Mouse (Mus musculus): Measurements from ENCODE around the gene Pcca.

Gene Pcca

GRCm38 (mm10) chr14:122534017-122534924 lies at the start of gene Pcca:
Gene Pcca, plus strand, starts transcription at chr14:122534324.
- peak; percentile 91 for DNase-seq (ENCODE audit: low read depth, low spot score)

- no peak for DNase-seq (ENCODE audit: low read depth, low spot score)
These were observed 49.7 kb upstream of the Pcca start for GRCm38 (mm10) chr14:122484458-122484843.

GRCm38 (mm10) chr14:122484844-122485551 lies 49.1 kb upstream of the Pcca start:
- DNase-seq (ENCODE audit: low read depth, low spot score): no peak

- DNase-seq (ENCODE audit: low read depth, low spot score): no peak
These were observed 48.4 kb upstream of the Pcca start for GRCm38 (mm10) chr14:122485635-122486181.

GRCm38 (mm10) chr14:122486611-122487010 lies 47.5 kb upstream of the Pcca start:
- DNase-seq (ENCODE audit: low read depth, low spot score): no peak

- DNase-seq (ENCODE audit: low read depth, low spot score): no peak
These were observed 46.8 kb upstream of the Pcca start for GRCm38 (mm10) chr14:122487366-122487765.

- DNase-seq (ENCODE audit: low read depth, low spot score): no peak
These were observed 45.1 kb upstream of the Pcca start for GRCm38 (mm10) chr14:122489041-122489440.

GRCm38 (mm10) chr14:122489686-122490414 lies 44.3 kb upstream of the Pcca start:
- no peak for DNase-seq (ENCODE audit: low read depth, low spot score)

GRCm38 (mm10) chr14:122490441-122491328 lies 43.4 kb upstream of the Pcca start, which contains the start of gene Gm10837:
Gene Gm10837, plus strand, starts transcription at chr14:122490586.
- DNase-seq (ENCODE audit: low read depth, low spot score): no peak

- DNase-seq (ENCODE audit: low read depth, low spot score): no peak
These were observed 42.6 kb upstream of the Pcca start for GRCm38 (mm10) chr14:122491521-122491920.

GRCm38 (mm10) chr14:122492015-122492414 lies 42.1 kb upstream of the Pcca start:
- no peak for DNase-seq (ENCODE audit: low read depth, low spot score)

- DNase-seq (ENCODE audit: low read depth, low spot score): no peak
These were observed 25.1 kb upstream of the Pcca start for GRCm38 (mm10) chr14:122509058-122509457.

GRCm38 (mm10) chr14:122511519-122511918 lies 22.6 kb upstream of the Pcca start:
- DNase-seq (ENCODE audit: low read depth, low spot score): no peak

GRCm38 (mm10) chr14:122513511-122514036 lies 20.6 kb upstream of the Pcca start:
- DNase-seq (ENCODE audit: low read depth, low spot score): no peak

- no peak for DNase-seq (ENCODE audit: low read depth, low spot score)
These were observed 5.6 kb upstream of the Pcca start for GRCm38 (mm10) chr14:122528475-122528874.

GRCm38 (mm10) chr14:122535986-122536385 lies 1.9 kb downstream of the Pcca start:
- no peak for DNase-seq (ENCODE audit: low read depth, low spot score)

- no peak for DNase-seq (ENCODE audit: low read depth, low spot score)
These were observed 14.3 kb downstream of the Pcca start for GRCm38 (mm10) chr14:122548421-122548820.

GRCm38 (mm10) chr14:122548905-122549304 lies 14.8 kb downstream of the Pcca start:
- DNase-seq (ENCODE audit: low read depth, low spot score): no peak

GRCm38 (mm10) chr14:122552761-122553445 lies 18.8 kb downstream of the Pcca start:
- DNase-seq (ENCODE audit: low read depth, low spot score): no peak

GRCm38 (mm10) chr14:122557353-122557752 lies 23.2 kb downstream of the Pcca start:
- no peak for DNase-seq (ENCODE audit: low read depth, low spot score)
